Mouse (Mus musculus) limb, embryonic 12.5 days (tissue): ENCODE data around the gene Pitx3. TPM values are rescaled to one million over a fixed set of nuclear protein-coding genes. Genes with fewer than 3 reads are reported as not detected.
"Not testable (repeated sequence)": the region's sequence is repeated elsewhere in the genome, so short reads cannot be mapped to it uniquely, and the experiment has no call there.

Experiments
- ATAC-seq: fragments of 200-750 bp; cut with Nextera tagmentation; 2 replicates; pipeline ENCODE4 v1.8.0; 2017; ENCODE audit warnings: low read depth, moderate TSS enrichment; ENCODE audit not compliant: insufficient number of reproducible peaks, insufficient read depth, low FRiP score, low TSS enrichment
- H3K27ac ChIP-seq: fragments of 300-500 bp; sonication (generic); 2 replicates; pipeline ENCODE4 v1.5.1; 2016; ENCODE audit warnings: mild to moderate bottlenecking, moderate library complexity
- H3K27me3 ChIP-seq: fragments of 300-500 bp; sonication (generic); 2 replicates; pipeline ENCODE4 v1.6.1; 2016; ENCODE audit warnings: mild to moderate bottlenecking, moderate library complexity
- H3K36me3 ChIP-seq: fragments of 300-500 bp; sonication (generic); 2 replicates; pipeline ENCODE4 v1.6.1; 2016; ENCODE audit warnings: mild to moderate bottlenecking, moderate library complexity
- H3K4me1 ChIP-seq: fragments of 300-500 bp; sonication (generic); replicated peaks from 2 replicates; pipeline ENCODE4 v1.6.1; 2016
- H3K4me2 ChIP-seq: fragments of 300-500 bp; sonication (generic); 2 replicates; pipeline ENCODE4 v1.6.1; 2016; ENCODE audit warnings: mild to moderate bottlenecking, moderate library complexity
- H3K4me3 ChIP-seq: fragments of 300-500 bp; sonication (generic); replicated peaks from 2 replicates; pipeline ENCODE4 v1.5.1; 2016; ENCODE audit warnings: mild to moderate bottlenecking
- H3K9ac ChIP-seq: fragments of 300-500 bp; sonication (generic); replicated peaks from 2 replicates; pipeline ENCODE4 v1.6.1; 2016; ENCODE audit warnings: mild to moderate bottlenecking, moderate library complexity
- H3K9me3 ChIP-seq: fragments of 300-500 bp; sonication (generic); 2 replicates; pipeline ENCODE4 v1.6.1; 2016; ENCODE audit warnings: mild to moderate bottlenecking, moderate library complexity
- WGBS: fragments of 180-500 bp; shearing (Covaris S2); methylation state at CpG from one replicate; pipeline ENCODE4 v1.1.7; 2016; 5-methylcytosine and 5-hydroxymethylcytosine counted together
- polyA plus RNA-seq: library from polyadenylated mRNA; unstranded; fragments of >200 nt; fragmentation: Nextera tagmentation; extraction: Ambion mirVana; gene quantifications from 2 replicates; pipeline ENCODE4 v1.2.1, GENCODE M21; 2016

Gene Pitx3
- 8.7 and 9.5 TPM in 2 replicates for polyA plus RNA-seq

GRCm38 (mm10) chr19:46147511-46148371 lies at the start of gene Pitx3:
Gene Pitx3 (minus strand): TSS chr19:46148326.
- H3K4me3 ChIP-seq: peak within 1 kb of the TSS; percentile 54
- H3K36me3 ChIP-seq: no peaks in the 10 kb centered on the region
- H3K4me2 ChIP-seq: peak within 1 kb of the TSS; percentile 94
- under 1% methylated on average over 47 of the region's 47 CpGs for WGBS
- peak within 1 kb of the TSS; percentile 40 for H3K9ac ChIP-seq
- H3K4me1 ChIP-seq: peaks cover 19% of the 10 kb centered on the region
- ATAC-seq: no peak
- 0 out of 2 replicates have a peak within 1 kb of the TSS, but pooled peaks have one; percentile 41 for H3K27ac ChIP-seq
- H3K9me3 ChIP-seq: no peaks in the 10 kb centered on the region
- peaks cover 79% of the 10 kb centered on the region for H3K27me3 ChIP-seq

- no peak for ATAC-seq
- Histone ChIP-seq H3K27me3 (no peaks in the 10 kb centered on the region), H3K4me2 (no peak overlapping the region), H3K27ac (no peak overlapping the region), H3K9ac (no peak overlapping the region), H3K4me1 (peaks cover 6% of the 10 kb centered on the region; the same call in 1 of the 2 replicates), H3K4me3 (no peak overlapping the region), H3K36me3 (peaks cover 9% of the 10 kb centered on the region), H3K9me3 (no peaks in the 10 kb centered on the region)
- 54% methylated on average over 2 of the region's 2 CpGs for WGBS
These were observed 39.1 kb upstream of the Pitx3 start for GRCm38 (mm10) chr19:46187203-46187602.

GRCm38 (mm10) chr19:46186611-46187010 lies 38.5 kb upstream of the Pitx3 start:
- Histone ChIP-seq H3K27me3 (no peaks in the 10 kb centered on the region), H3K27ac (no peak overlapping the region), H3K4me3 (no peak overlapping the region), H3K36me3 (peaks cover 11% of the 10 kb centered on the region), H3K9me3 (no peaks in the 10 kb centered on the region), H3K9ac (no peak overlapping the region), H3K4me1 (peaks cover 6% of the 10 kb centered on the region; the same call in 1 of the 2 replicates), H3K4me2 (no peak overlapping the region)
- WGBS: 42% methylated on average over 3 of the region's 3 CpGs
- ATAC-seq: no peak

GRCm38 (mm10) chr19:46182241-46182640 lies 34.1 kb upstream of the Pitx3 start:
- no peaks in the 10 kb centered on the region for H3K4me1 ChIP-seq
- H3K9me3 ChIP-seq: no peaks in the 10 kb centered on the region
- H3K36me3 ChIP-seq: peaks cover 11% of the 10 kb centered on the region
- no peak overlapping the region for H3K27ac ChIP-seq
- no peak for ATAC-seq
- H3K27me3 ChIP-seq: no peaks in the 10 kb centered on the region
- no peak overlapping the region for H3K4me2 ChIP-seq
- no peak overlapping the region for H3K9ac ChIP-seq
- no peak overlapping the region for H3K4me3 ChIP-seq
- WGBS: 87% methylated on average over 3 of the region's 3 CpGs

GRCm38 (mm10) chr19:46180274-46180673 lies 32.1 kb upstream of the Pitx3 start:
- Histone ChIP-seq H3K27me3 (no peaks in the 10 kb centered on the region), H3K4me2 (no peak overlapping the region), H3K27ac (no peak overlapping the region), H3K4me1 (no peaks in the 10 kb centered on the region), H3K9me3 (no peaks in the 10 kb centered on the region), H3K9ac (no peak overlapping the region), H3K4me3 (no peak overlapping the region), H3K36me3 (peaks cover 11% of the 10 kb centered on the region)
- no peak for ATAC-seq
- WGBS: 87% methylated on average over 2 of the region's 2 CpGs

GRCm38 (mm10) chr19:46177046-46177445 lies 28.9 kb upstream of the Pitx3 start:
- Histone ChIP-seq H3K27ac (no peak overlapping the region), H3K9me3 (no peaks in the 10 kb centered on the region), H3K27me3 (no peaks in the 10 kb centered on the region), H3K4me3 (no peak overlapping the region), H3K4me2 (no peak overlapping the region), H3K9ac (no peak overlapping the region), H3K4me1 (no peaks in the 10 kb centered on the region), H3K36me3 (peaks cover 4% of the 10 kb centered on the region)
- 56% methylated on average over 5 of the region's 5 CpGs for WGBS
- ATAC-seq: no peak

- no peak for ATAC-seq
- no peaks in the 10 kb centered on the region for H3K9me3 ChIP-seq
These were observed 27.0 kb upstream of the Pitx3 start for GRCm38 (mm10) chr19:46175173-46175572.

GRCm38 (mm10) chr19:46172541-46172940 lies 24.4 kb upstream of the Pitx3 start:
- Histone ChIP-seq H3K9ac (no peak overlapping the region), H3K4me1 (no peaks in the 10 kb centered on the region), H3K4me2 (no peak overlapping the region), H3K27ac (no peak overlapping the region), H3K9me3 (no peaks in the 10 kb centered on the region), H3K4me3 (no peak overlapping the region), H3K36me3 (peaks cover 25% of the 10 kb centered on the region), H3K27me3 (no peaks in the 10 kb centered on the region)
- WGBS: 81% methylated on average over 5 of the region's 5 CpGs
- no peak for ATAC-seq

More at GRCm38 (mm10) chr19:46175173-46175572, 27.0 kb upstream of the Pitx3 start:
- Histone ChIP-seq H3K4me3 (no peak overlapping the region), H3K4me2 (no peak overlapping the region), H3K36me3 (peaks cover 21% of the 10 kb centered on the region), H3K9ac (no peak overlapping the region), H3K27ac (no peak overlapping the region), H3K27me3 (no peaks in the 10 kb centered on the region), H3K4me1 (no peaks in the 10 kb centered on the region)

GRCm38 (mm10) chr19:46169913-46170312 lies 21.8 kb upstream of the Pitx3 start:
- Histone ChIP-seq H3K4me2 (no peak overlapping the region), H3K27me3 (no peaks in the 10 kb centered on the region), H3K36me3 (peaks cover 44% of the 10 kb centered on the region), H3K9ac (no peak overlapping the region), H3K4me3 (no peak overlapping the region), H3K27ac (no peak overlapping the region), H3K9me3 (no peaks in the 10 kb centered on the region), H3K4me1 (no peaks in the 10 kb centered on the region)
- ATAC-seq: no peak
- whole genome bisulfite sequencing: 58% methylated on average over 1 of the region's 1 CpGs

GRCm38 (mm10) chr19:46169396-46169795 lies 21.3 kb upstream of the Pitx3 start:
- Histone ChIP-seq H3K4me1 (no peaks in the 10 kb centered on the region), H3K27me3 (no peaks in the 10 kb centered on the region), H3K4me3 (no peak overlapping the region), H3K9me3 (no peaks in the 10 kb centered on the region), H3K36me3 (peaks cover 49% of the 10 kb centered on the region), H3K4me2 (no peak overlapping the region), H3K9ac (no peak overlapping the region), H3K27ac (no peak overlapping the region)
- WGBS: 88% methylated on average over 3 of the region's 3 CpGs
- no peak for ATAC-seq

- WGBS: 89% methylated on average over 1 of the region's 2 CpGs
These were observed 19.0 kb upstream of the Pitx3 start for GRCm38 (mm10) chr19:46167169-46167568.

More at GRCm38 (mm10) chr19:46167169-46167568, 19.0 kb upstream of the Pitx3 start:
- H3K9ac ChIP-seq, H3K27me3 ChIP-seq, ATAC-seq, H3K9me3 ChIP-seq, H3K27ac ChIP-seq, H3K4me3 ChIP-seq, H3K4me1 ChIP-seq, H3K4me2 ChIP-seq: not testable (repeated sequence)
- H3K36me3 ChIP-seq: peaks cover 62% of the 10 kb centered on the region
